Mouse (Mus musculus) layer of hippocampus, adult 18-20 months (tissue): Measurements from ENCODE around the gene Lsm3. TPM values are rescaled to one million over a fixed set of nuclear protein-coding genes. Genes with fewer than 3 reads are reported as not detected.
"Not testable (repeated sequence)": the region's sequence is repeated elsewhere in the genome, so short reads cannot be mapped to it uniquely, and the experiment has no call there.

Experiments used
- DNase-seq, 2 experiments: peaks; one replicate each; pipeline ENCODE4 v3.0.0; 2022; ENCODE audit warnings: low spot score in 2 of 2
- long read RNA-seq: library from polyadenylated mRNA; stranded (forward); transcript quantifications from one replicate; pipeline ENCODE4 v2.0.0, GENCODE M21; 2021
- total RNA-seq, 2 experiments: library from RNA; stranded (reverse); gene quantifications; 2 replicates each; pipeline ENCODE4 v1.2.3; 2021

Gene Lsm3
- 10 to 100 TPM; 32.6 to 40.6 TPM for total RNA-seq
- long read RNA-seq, transcript Lsm3-201 (4 exons, 743 nt): major isoform, 12 of 16 reads
- long read RNA-seq, partial matches to known transcripts: 0 of 16 reads
- long read RNA-seq, other reads (novel, unspliced or antisense): 3 of 16 reads

- DNase-seq: peak; percentile 97 to 99
Measured at GRCm38 (mm10) chr6:91515545-91516449, at the start of gene Lsm3, which contains the start of gene Xpc. Gene Lsm3, plus strand, starts transcription at chr6:91515928. Gene Xpc, minus strand, starts transcription at chr6:91515888.

DNA sequence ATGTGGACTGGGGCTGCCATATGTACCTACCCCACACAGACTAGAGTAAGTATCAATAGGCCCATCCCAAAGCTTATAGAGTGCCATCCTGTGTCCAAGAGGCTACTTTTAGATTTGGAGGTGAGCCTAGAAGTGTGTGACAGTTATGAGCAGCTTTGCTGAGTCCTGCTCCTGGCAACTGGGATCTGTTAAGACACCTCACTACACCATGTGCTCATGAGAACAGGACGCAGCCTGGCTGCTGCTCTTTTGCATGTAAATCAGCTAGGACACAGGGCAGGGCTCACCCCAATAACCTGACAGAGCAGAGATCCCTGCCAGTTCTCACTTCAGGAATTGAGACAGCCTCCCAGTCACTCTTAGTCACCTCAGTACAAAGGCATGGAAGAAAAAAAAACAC, 48.6 kb upstream of the Lsm3 start:
- no peak for DNase-seq

DNA sequence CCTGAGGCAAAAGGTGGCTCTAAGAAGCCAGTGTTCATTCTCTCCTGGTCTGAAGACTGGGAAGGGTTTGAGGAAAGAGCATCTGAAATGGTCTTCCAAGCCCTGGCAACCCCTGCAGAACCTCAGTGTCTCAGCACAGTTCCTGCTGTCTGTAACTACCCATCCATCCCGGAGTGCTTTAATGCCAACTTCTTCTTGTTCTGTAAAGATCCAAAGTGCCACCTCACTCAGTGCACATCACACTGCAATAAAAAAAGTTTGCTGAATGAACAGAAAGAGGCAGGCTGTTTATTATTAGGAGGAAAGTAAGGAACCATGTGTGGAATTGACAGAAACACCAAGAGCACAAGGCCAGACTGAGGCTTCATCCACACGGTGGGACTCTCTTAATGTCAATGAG, 45.0 kb upstream of the Lsm3 start:
- no peak for DNase-seq

DNA sequence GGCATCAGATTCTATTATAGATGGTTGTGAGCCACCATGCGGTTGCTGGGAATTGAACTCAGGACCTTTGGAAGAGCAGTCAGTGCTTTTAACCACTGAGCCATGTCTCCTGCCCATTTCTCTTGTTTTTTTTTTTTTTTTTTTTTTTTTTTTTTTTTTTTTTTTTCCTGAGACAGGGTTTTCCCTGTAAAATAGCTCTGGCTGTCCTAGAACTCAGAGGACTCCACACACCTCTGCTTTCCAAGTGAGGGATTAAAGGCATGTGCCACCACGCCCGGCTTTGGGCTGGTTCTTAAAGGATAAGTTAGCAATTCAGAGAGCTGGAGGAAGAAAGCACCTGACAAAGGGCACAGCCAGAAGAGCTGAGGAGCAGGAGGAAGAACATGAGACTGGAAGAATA, 44.3 kb upstream of the Lsm3 start:
- DNase-seq: not testable (repeated sequence)

GRCm38 (mm10) chr6:91472319-91472718, 43.4 kb upstream of the Lsm3 start:
- no peak for DNase-seq

DNA sequence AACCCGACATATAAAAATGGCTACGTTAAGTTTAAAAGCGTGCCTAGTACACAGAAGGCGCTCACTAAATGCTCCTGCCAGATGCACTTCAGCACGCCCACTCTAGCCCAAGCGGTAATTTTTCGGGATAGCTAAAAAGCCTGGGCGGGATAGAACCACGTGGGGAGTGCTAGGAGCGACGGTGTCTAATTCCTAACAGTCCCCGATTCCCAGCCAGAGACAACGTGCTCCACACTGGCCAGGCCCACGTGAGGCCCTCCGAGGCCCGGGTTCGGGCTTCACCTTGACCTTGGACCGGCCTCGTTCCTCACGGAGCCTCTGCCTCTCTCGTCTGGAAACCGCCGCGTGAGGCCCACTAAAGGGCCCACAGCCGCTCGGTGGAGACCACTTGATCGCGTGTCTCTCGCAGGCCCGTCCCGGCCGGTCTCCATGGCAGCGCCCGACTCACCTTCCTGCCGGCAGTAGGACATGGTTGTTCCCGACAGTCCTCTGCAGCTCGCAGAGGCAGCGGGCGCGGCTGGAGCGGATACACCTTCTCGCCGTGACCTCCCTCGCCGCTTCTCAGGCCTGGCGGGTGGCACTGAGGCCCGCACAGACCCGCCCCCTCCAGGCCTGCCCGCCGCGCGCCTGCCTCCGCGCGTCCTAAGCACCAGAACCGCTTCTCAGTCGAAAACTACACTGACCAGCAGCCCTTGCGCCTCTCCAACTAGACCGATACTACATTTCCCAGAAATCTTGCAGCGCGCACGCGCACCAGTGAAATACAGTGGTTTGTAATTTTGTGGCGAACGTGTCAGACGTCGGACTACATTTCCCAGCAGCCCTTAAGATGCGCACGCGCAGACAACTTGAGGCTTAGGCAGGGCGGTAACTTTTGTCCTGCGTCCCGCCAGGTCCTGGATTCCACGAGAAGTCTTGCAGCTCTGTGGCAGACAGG, 42.6 kb upstream of the Lsm3 start, which contains the start of the genes Chchd4 and Tmem43:
Chchd4 (minus strand) TSS at position 679 of the 937 bp plus-strand sequence.
Tmem43 (plus strand) TSS at position 836 of the 937 bp plus-strand sequence.
- DNase-seq: peak; percentile 98 to 100

- no peak for DNase-seq
Measured at GRCm38 (mm10) chr6:91473805-91474440, 41.8 kb upstream of the Lsm3 start.

DNA sequence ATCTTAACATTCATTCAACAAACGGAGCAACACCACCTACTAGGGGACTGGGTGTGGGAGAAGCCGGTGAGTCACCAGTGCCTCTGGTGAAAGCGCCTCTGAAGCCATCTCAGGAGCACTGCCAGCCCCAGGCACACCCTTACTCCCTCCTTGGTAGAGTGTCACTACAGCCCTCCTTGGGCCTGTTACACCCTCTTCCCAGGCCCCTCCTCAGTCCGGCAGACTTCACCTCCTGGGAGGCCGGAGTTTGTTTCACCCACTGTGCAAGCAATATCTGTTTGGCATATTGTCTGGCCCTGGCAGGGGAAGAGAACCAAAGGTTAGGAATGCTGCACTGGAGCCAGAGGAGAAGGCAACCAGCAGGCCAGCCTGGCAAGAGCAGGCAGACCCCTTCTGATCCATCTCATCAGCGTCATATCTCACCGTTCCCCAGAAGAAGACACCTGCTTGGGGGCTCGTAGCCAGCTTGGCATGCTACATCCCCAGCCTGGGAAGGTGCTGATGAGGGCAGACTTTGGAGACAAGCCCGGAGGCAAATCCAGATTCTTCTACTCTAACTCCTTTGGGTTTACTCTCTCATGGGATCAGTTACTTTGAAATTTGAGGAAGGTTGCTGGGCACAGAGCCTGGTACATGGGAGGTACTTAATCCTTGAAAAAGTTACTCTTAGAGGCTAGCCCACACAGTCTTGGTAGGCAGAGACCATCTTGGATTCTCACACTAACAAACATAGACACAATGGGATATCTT, 41.1 kb upstream of the Lsm3 start:
- DNase-seq: no peak

- no peak for DNase-seq
Measured at GRCm38 (mm10) chr6:91476541-91476940, 39.2 kb upstream of the Lsm3 start.

- DNase-seq: no peak
Measured at GRCm38 (mm10) chr6:91483371-91483770, 32.4 kb upstream of the Lsm3 start.

- DNase-seq: no peak
Measured at GRCm38 (mm10) chr6:91486736-91487453, 28.8 kb upstream of the Lsm3 start.

DNA sequence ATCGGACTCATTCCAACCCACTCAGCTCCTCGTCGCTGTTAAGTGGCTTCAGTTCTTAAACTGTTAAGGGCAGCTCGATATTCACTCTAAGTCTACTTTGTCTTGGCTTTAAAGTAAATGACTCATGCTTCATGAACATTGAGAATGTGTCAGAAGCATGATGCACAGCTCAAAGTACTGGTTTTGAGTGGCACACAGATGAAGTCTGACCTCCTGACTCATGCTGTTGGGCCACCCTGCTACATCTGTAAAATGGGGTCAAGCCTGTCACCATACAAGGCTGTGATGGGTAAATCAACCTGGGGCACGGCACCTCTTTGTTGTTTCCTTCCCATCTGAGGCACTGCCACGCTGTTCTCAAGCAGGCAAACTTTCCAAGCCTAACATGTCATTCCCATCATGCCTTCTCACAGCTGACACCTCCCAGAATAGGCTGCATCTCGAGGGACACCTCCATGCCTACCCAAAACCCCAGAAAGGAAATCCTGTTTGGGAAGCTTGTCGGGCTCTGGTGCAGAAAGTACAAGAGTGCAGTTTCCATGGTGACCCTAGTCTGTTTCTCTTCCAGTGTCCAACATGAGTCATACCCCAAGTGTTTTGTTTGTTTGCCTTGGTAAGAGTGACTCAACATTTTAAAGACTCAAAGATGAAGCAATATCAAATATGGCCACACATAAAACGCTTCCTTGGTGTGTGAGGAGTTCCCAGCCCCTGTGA, 27.1 kb upstream of the Lsm3 start:
- peak in 1 of 2 experiments; percentile 51 for DNase-seq

DNA sequence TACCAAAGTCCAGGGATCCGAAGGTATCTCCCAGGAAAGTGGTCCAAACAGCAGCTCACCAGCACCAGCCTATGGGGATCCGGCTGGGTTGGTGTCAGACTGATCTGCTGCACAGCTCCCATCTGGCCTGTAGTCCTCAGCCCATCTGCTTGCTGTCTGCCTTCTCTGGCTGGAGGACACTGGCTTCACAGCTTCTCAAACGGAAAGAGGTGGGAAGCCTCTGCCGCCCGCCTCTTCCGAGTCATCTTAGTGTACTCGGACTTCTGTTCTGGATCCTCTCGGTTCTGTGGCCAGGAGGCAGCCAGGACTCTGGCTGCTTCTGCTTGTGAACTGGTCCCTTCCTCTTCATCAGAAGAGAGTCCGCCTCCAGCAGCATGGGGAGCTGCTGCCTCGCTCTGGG, 25.9 kb upstream of the Lsm3 start:
- DNase-seq: peak; percentile 55 to 72

GRCm38 (mm10) chr6:91491004-91491403, 24.7 kb upstream of the Lsm3 start:
- no peak for DNase-seq

- no peak for DNase-seq
Measured at GRCm38 (mm10) chr6:91493053-91493452, 22.7 kb upstream of the Lsm3 start.

- no peak for DNase-seq
Measured at GRCm38 (mm10) chr6:91494526-91494925, 21.2 kb upstream of the Lsm3 start.

GRCm38 (mm10) chr6:91503302-91503701, 12.4 kb upstream of the Lsm3 start:
- DNase-seq: no peak

DNA sequence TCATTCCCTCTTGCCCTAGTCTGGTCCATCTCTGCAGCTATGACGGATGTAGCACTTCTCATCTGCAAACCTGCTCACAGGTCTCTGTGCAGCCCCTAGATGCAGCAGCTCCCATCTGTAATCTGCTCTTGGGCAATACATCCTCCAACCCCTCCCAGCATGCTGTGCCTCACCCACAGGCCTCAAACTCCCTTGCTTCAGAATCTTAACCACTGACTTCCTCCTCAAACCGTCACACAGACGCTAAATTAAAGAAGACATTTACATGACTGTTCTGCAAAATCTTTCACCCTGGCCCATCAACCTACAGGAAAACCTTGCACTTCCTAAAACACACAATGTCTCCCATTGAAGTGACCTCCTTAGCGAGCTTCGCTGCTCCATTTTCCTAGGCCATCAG, 9.7 kb upstream of the Lsm3 start:
- DNase-seq: no peak

DNA sequence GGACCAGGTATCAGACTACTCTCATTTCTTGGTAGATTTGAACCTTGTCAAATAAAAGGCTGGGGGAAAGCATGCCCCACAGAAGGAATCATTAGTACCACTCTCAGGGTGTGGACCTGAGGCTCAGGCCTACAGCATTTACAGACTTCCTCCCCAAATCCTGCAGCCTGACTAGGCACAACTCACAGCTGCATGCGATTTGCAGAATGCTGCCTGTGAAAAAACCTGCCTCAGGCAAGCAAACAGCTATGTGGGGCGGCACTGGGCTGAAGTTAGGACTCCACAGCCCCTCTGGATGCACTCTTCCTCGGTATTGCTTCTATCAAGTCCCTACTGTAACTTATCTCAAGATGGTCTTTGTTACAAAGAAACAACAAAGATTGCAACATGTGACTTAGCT, 7.7 kb upstream of the Lsm3 start:
- DNase-seq: no peak
